Mouse (Mus musculus) spleen, adult 2 months (tissue): ENCODE measurements at regions not wholly inside any gene's neighbourhood (a gene's known extent, or its start where the extent isn't known, plus 50 kb on each side); places are given as distances from the start of the nearest gene placed in this dataset.

Experiments used
- CTCF ChIP-seq: fragments of 200-500 bp; IDR thresholded peaks from 2 replicates; pipeline ENCODE4 v1.5.1; 2011; ENCODE audit warnings: mild to moderate bottlenecking, inconsistent platforms; ENCODE audit not compliant: insufficient read depth, insufficient read length, insufficient replicate concordance; ENCODE audit errors: extremely low read depth
- POLR2A ChIP-seq: fragments of 200-500 bp; IDR thresholded peaks from 2 replicates; pipeline ENCODE4 v1.6.1; 2011; ENCODE audit warnings: low read depth, low read length, inconsistent platforms

DNA sequence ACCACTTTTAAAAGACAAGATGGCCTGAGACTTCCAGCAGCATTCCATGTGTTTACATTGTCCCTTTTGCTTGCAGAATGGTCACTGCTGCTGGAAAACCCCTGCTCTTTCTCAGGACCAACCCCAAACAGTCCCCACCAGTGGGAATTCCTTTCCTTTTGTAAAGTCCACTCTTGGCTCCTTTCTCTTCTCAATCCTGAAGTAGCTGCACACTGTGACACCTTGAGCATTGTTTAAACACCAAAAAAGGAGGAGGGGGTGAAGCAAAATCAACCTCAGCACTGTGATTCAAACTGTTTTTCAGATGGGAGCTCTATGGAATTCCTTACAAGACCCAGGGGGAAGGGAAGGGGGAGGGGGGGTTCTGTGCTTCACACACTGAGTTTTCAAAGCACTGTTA is 67.9 kb upstream of the S1pr1 start:
- TF ChIP-seq CTCF (no peak), POLR2A (no peak)
